Mouse (Mus musculus): ENCODE results near the gene Car1. TPM values are rescaled to one million over a fixed set of nuclear protein-coding genes. Genes with fewer than 3 reads are reported as not detected.

Car1 gene
- polyA plus RNA-seq (2015; fragmentation: Nextera tagmentation; extraction: Ambion mirVana) = 0.28 and 0.74 TPM in 2 replicates

GRCm38 (mm10) chr3:14808211-14808610, at the start of gene Car1:
TSS of gene Car1 (minus strand) at chr3:14808368.
- Histone ChIP-seq H3K9me3 (no peaks in the 10 kb centered on the region), H3K27me3 (replicated peaks) (no peaks in the 10 kb centered on the region), H3K4me3 (no peak within 1 kb of the TSS), H3K27ac (replicated peaks) (no peak within 1 kb of the TSS), H3K4me2 (no peak within 1 kb of the TSS), H3K4me1 (no peaks in the 10 kb centered on the region), H3K36me3 (no peaks in the 10 kb centered on the region), H3K9ac (no peak within 1 kb of the TSS)
- no peak for ATAC-seq (ENCODE audit: extremely low read depth, insufficient number of reproducible peaks, low FRiP score, low TSS enrichment)
- WGBS = 81% methylated on average over 1 of the region's 1 CpGs

GRCm38 (mm10) chr3:14857874-14858273, 49.7 kb upstream of the Car1 start:
- Histone ChIP-seq H3K9ac (no peak overlapping the region), H3K9me3 (no peaks in the 10 kb centered on the region), H3K27me3 (replicated peaks) (no peaks in the 10 kb centered on the region), H3K4me3 (no peak overlapping the region), H3K36me3 (no peaks in the 10 kb centered on the region), H3K27ac (replicated peaks) (no peak overlapping the region), H3K4me1 (peaks cover 6% of the 10 kb centered on the region), H3K4me2 (no peak overlapping the region)
- ATAC-seq (ENCODE audit: extremely low read depth, insufficient number of reproducible peaks, low FRiP score, low TSS enrichment) = no peak
- WGBS = 75% methylated on average over 3 of the region's 3 CpGs

- no peak overlapping the region for H3K4me3 ChIP-seq
- H3K4me1 ChIP-seq = no peaks in the 10 kb centered on the region
- H3K4me2 ChIP-seq = no peak overlapping the region
- no peak for ATAC-seq (ENCODE audit: extremely low read depth, insufficient number of reproducible peaks, low FRiP score, low TSS enrichment)
- WGBS = 56% methylated on average over 1 of the region's 1 CpGs
- no peaks in the 10 kb centered on the region for H3K27me3 ChIP-seq (replicated peaks)
- H3K9ac ChIP-seq = no peak overlapping the region
- no peaks in the 10 kb centered on the region for H3K9me3 ChIP-seq
- H3K36me3 ChIP-seq = no peaks in the 10 kb centered on the region
- no peak overlapping the region for H3K27ac ChIP-seq (replicated peaks)
Measured at GRCm38 (mm10) chr3:14854446-14854845, 46.3 kb upstream of the Car1 start.

GRCm38 (mm10) chr3:14853966-14854365, 45.8 kb upstream of the Car1 start:
- ATAC-seq (ENCODE audit: extremely low read depth, insufficient number of reproducible peaks, low FRiP score, low TSS enrichment) = no peak
- H3K4me3 ChIP-seq = no peak overlapping the region
- no peaks in the 10 kb centered on the region for H3K9me3 ChIP-seq
- 61% methylated on average over 5 of the region's 5 CpGs for WGBS
- H3K9ac ChIP-seq = no peak overlapping the region
- no peaks in the 10 kb centered on the region for H3K27me3 ChIP-seq (replicated peaks)
- no peak overlapping the region for H3K4me2 ChIP-seq
- no peak overlapping the region for H3K27ac ChIP-seq (replicated peaks)
- no peaks in the 10 kb centered on the region for H3K36me3 ChIP-seq
- H3K4me1 ChIP-seq = no peaks in the 10 kb centered on the region

- 82% methylated on average over 2 of the region's 2 CpGs for WGBS
- ATAC-seq (ENCODE audit: extremely low read depth, insufficient number of reproducible peaks, low FRiP score, low TSS enrichment) = no peak
- Histone ChIP-seq H3K4me1 (no peaks in the 10 kb centered on the region), H3K9ac (no peak overlapping the region), H3K27ac (replicated peaks) (no peak overlapping the region), H3K27me3 (replicated peaks) (no peaks in the 10 kb centered on the region), H3K4me3 (no peak overlapping the region), H3K4me2 (no peak overlapping the region), H3K9me3 (no peaks in the 10 kb centered on the region), H3K36me3 (no peaks in the 10 kb centered on the region)
Measured at GRCm38 (mm10) chr3:14848587-14849254, 40.6 kb upstream of the Car1 start.

GRCm38 (mm10) chr3:14839466-14840118, 31.4 kb upstream of the Car1 start:
- H3K27me3 ChIP-seq (replicated peaks) = no peaks in the 10 kb centered on the region
- no peak overlapping the region for H3K4me3 ChIP-seq
- no peak overlapping the region for H3K27ac ChIP-seq (replicated peaks)
- WGBS = 65% methylated on average over 3 of the region's 3 CpGs
- H3K9me3 ChIP-seq = no peaks in the 10 kb centered on the region
- H3K9ac ChIP-seq = no peak overlapping the region
- no peak overlapping the region for H3K4me2 ChIP-seq
- H3K4me1 ChIP-seq = no peaks in the 10 kb centered on the region
- H3K36me3 ChIP-seq = no peaks in the 10 kb centered on the region
- ATAC-seq (ENCODE audit: extremely low read depth, insufficient number of reproducible peaks, low FRiP score, low TSS enrichment) = no peak

GRCm38 (mm10) chr3:14838936-14839335, 30.8 kb upstream of the Car1 start:
- no peak for ATAC-seq (ENCODE audit: extremely low read depth, insufficient number of reproducible peaks, low FRiP score, low TSS enrichment)
- H3K4me3 ChIP-seq = no peak overlapping the region
- H3K9me3 ChIP-seq = no peaks in the 10 kb centered on the region
- no peaks in the 10 kb centered on the region for H3K4me1 ChIP-seq
- WGBS = 75% methylated on average over 1 of the region's 1 CpGs
- no peaks in the 10 kb centered on the region for H3K27me3 ChIP-seq (replicated peaks)
- H3K27ac ChIP-seq (replicated peaks) = no peak overlapping the region
- no peak overlapping the region for H3K4me2 ChIP-seq
- no peaks in the 10 kb centered on the region for H3K36me3 ChIP-seq
- no peak overlapping the region for H3K9ac ChIP-seq

GRCm38 (mm10) chr3:14832766-14833165, 24.6 kb upstream of the Car1 start:
- ATAC-seq (ENCODE audit: extremely low read depth, insufficient number of reproducible peaks, low FRiP score, low TSS enrichment) = no peak

GRCm38 (mm10) chr3:14831219-14831835, 23.2 kb upstream of the Car1 start:
- no peak overlapping the region for H3K9ac ChIP-seq
- no peak for ATAC-seq (ENCODE audit: extremely low read depth, insufficient number of reproducible peaks, low FRiP score, low TSS enrichment)
- H3K36me3 ChIP-seq = no peaks in the 10 kb centered on the region
- H3K9me3 ChIP-seq = no peaks in the 10 kb centered on the region
- H3K4me2 ChIP-seq = no peak overlapping the region
- 67% methylated on average over 5 of the region's 5 CpGs for WGBS
- no peak overlapping the region for H3K4me3 ChIP-seq
- H3K27me3 ChIP-seq (replicated peaks) = no peaks in the 10 kb centered on the region
- H3K27ac ChIP-seq (replicated peaks) = no peak overlapping the region
- no peaks in the 10 kb centered on the region for H3K4me1 ChIP-seq

More at GRCm38 (mm10) chr3:14832766-14833165, 24.6 kb upstream of the Car1 start:
- H3K27me3 ChIP-seq (replicated peaks) = no peaks in the 10 kb centered on the region
- H3K9ac ChIP-seq = no peak overlapping the region
- H3K36me3 ChIP-seq = no peaks in the 10 kb centered on the region
- H3K4me3 ChIP-seq = no peak overlapping the region
- no peaks in the 10 kb centered on the region for H3K4me1 ChIP-seq
- H3K9me3 ChIP-seq = no peaks in the 10 kb centered on the region
- no peak overlapping the region for H3K4me2 ChIP-seq
- no peak overlapping the region for H3K27ac ChIP-seq (replicated peaks)

- no peaks in the 10 kb centered on the region for H3K36me3 ChIP-seq
- H3K27ac ChIP-seq (replicated peaks) = no peak overlapping the region
- no peaks in the 10 kb centered on the region for H3K27me3 ChIP-seq (replicated peaks)
- ATAC-seq (ENCODE audit: extremely low read depth, insufficient number of reproducible peaks, low FRiP score, low TSS enrichment) = no peak
- H3K4me1 ChIP-seq = no peaks in the 10 kb centered on the region
- H3K9ac ChIP-seq = no peak overlapping the region
- no peak overlapping the region for H3K4me2 ChIP-seq
- no peaks in the 10 kb centered on the region for H3K9me3 ChIP-seq
- no peak overlapping the region for H3K4me3 ChIP-seq
Measured at GRCm38 (mm10) chr3:14828896-14829295, 20.7 kb upstream of the Car1 start.

GRCm38 (mm10) chr3:14819844-14820504, 11.8 kb upstream of the Car1 start:
- WGBS = 54% methylated on average over 1 of the region's 1 CpGs
- Histone ChIP-seq H3K36me3 (no peaks in the 10 kb centered on the region), H3K4me3 (no peak overlapping the region), H3K4me2 (no peak overlapping the region), H3K4me1 (no peaks in the 10 kb centered on the region), H3K9me3 (no peaks in the 10 kb centered on the region), H3K27me3 (replicated peaks) (no peaks in the 10 kb centered on the region), H3K27ac (replicated peaks) (no peak overlapping the region), H3K9ac (no peak overlapping the region)
- ATAC-seq (ENCODE audit: extremely low read depth, insufficient number of reproducible peaks, low FRiP score, low TSS enrichment) = no peak
